Mouse (Mus musculus) embryonic facial prominence, embryonic 10.5 days (tissue): ENCODE results near the gene Tbx5. TPM values are rescaled to one million over a fixed set of nuclear protein-coding genes. Genes with fewer than 3 reads are reported as not detected.

Experiments
- DNase-seq: peaks from one replicate; pipeline ENCODE4 v3.0.0-alpha.2; 2017; ENCODE audit warnings: low spot score
- H3K27ac ChIP-seq: fragments of 300-500 bp; sonication (generic); replicated peaks from 2 replicates; pipeline ENCODE4 v1.5.1; 2016; ENCODE audit warnings: mild to moderate bottlenecking
- H3K27me3 ChIP-seq: fragments of 300-500 bp; sonication (generic); replicated peaks from 2 replicates; pipeline ENCODE4 v1.6.1; 2016; ENCODE audit warnings: low read depth, mild to moderate bottlenecking; ENCODE audit not compliant: poor library complexity, severe bottlenecking
- H3K36me3 ChIP-seq: fragments of 300-500 bp; sonication (generic); replicated peaks from 2 replicates; pipeline ENCODE4 v1.6.1; 2016; ENCODE audit warnings: mild to moderate bottlenecking, moderate library complexity
- H3K4me1 ChIP-seq: fragments of 300-500 bp; sonication (generic); 2 replicates; pipeline ENCODE4 v1.6.1; 2016
- H3K4me3 ChIP-seq: fragments of 300-500 bp; sonication (generic); 2 replicates; pipeline ENCODE4 v1.5.1; 2016; ENCODE audit warnings: mild to moderate bottlenecking, moderate library complexity
- H3K9me3 ChIP-seq: fragments of 300-500 bp; sonication (generic); 2 replicates; pipeline ENCODE4 v1.6.1; 2016; ENCODE audit warnings: mild to moderate bottlenecking
- WGBS: fragments of 180-500 bp; shearing (Covaris S2); methylation state at CpG from one replicate; pipeline ENCODE4 v1.1.7; 2016; 5-methylcytosine and 5-hydroxymethylcytosine counted together
- polyA plus RNA-seq: library from polyadenylated mRNA; unstranded; fragments of >200 nt; fragmentation: Nextera tagmentation; extraction: Ambion mirVana; gene quantifications from 2 replicates; pipeline ENCODE4 v1.2.1, GENCODE M21; 2016

The Tbx5 gene
- polyA plus RNA-seq, 1 experiment from 2014 or later, result 0.45 TPM

DNA sequence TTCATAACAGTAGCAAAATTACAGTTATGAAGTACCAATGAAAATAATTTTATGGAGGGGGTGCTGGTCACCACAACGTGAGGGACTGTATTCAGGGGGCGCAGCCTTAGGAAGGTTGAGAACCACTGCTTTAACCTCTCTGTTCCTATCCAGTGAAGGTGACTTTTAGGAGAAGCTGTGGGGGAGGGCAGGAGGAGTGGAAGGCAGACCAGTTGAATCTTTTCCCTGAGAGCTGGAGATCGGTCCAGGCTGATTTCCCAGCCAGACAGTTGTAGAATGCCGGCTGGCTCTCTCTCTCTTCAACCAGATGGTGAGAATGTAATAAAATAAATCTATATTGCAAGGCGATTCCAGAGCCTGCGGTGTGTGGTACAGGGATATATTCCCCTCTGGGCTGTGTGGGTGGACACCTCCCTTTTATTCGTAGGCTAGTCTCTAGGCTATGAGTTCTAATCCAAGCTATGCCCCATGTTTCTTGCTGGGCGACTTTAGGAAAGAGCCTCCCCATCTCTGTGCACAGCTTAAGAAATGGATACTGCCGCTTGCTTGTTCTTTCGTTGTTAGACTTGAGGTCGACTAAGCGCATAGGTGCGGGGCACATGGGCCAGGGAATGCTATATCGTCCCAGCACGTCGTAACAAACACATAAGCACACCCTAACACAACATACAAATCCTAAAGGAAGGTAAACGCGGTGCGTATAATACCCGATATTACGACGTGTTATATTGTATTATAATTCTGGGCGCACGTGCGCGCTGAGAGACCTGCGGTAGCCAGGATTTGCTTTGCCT is 29.7 kb upstream of the Tbx5 start:
- H3K4me1 ChIP-seq, result 0 out of 2 replicates have a peak, but pooled peaks cover 2% of the 10 kb centered on the region
- H3K27me3 ChIP-seq, result peaks cover 100% of the 10 kb centered on the region
- no peaks in the 10 kb centered on the region for H3K36me3 ChIP-seq
- H3K4me3 ChIP-seq, result no peak overlapping the region
- peak; percentile 30 for DNase-seq
- H3K27ac ChIP-seq, result no peak overlapping the region
- H3K9me3 ChIP-seq, result no peaks in the 10 kb centered on the region
- WGBS, result under 1% methylated on average over 27 of the region's 27 CpGs

DNA sequence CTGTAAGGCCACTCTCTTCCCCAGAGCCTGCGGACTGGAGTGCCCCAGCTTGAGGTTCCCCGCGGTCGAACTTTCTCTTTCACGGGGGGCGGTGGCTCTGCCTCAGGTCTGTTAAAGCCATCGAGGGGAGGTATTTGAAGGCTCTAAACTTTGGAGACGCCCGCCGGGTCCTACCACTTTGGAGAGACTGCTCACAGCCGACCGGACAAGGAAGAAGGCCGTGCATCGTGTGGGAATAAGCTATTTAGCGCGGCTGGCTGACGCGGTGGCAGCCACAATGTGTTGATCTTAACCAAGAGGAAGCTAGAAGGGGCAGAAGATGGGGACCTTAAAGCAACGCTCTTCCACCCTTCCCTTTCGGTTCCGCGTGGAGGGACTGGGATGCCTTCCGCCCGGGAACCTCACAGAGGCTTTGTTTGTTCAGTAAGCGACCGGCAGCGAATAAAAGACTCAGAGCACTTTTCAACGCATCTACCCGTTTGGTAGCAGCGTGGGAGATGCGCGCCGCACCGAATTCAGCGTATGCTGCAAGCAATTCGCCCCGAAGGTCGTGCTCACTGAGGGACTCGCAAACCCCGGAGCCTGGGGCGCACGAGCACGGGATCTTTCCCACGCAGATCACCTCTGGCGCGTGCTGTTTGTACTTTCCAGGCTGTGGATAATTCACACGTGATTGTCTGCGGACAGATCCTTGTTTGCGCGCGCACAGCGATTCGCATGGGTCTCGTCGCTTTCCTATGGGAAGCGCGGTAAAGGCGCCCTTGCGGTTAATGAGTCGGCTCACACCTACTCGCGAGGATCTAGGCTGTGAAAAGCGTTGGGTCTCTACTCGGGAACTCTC is 28.8 kb upstream of the Tbx5 start:
- H3K4me1 ChIP-seq, result 0 out of 2 replicates have a peak, but pooled peaks cover 2% of the 10 kb centered on the region
- H3K27me3 ChIP-seq, result peaks cover 100% of the 10 kb centered on the region
- H3K27ac ChIP-seq, result no peak overlapping the region
- no peak overlapping the region for H3K4me3 ChIP-seq
- H3K9me3 ChIP-seq, result no peaks in the 10 kb centered on the region
- under 1% methylated on average over 64 of the region's 64 CpGs for WGBS
- no peaks in the 10 kb centered on the region for H3K36me3 ChIP-seq
- DNase-seq, result peak; percentile 62

DNA sequence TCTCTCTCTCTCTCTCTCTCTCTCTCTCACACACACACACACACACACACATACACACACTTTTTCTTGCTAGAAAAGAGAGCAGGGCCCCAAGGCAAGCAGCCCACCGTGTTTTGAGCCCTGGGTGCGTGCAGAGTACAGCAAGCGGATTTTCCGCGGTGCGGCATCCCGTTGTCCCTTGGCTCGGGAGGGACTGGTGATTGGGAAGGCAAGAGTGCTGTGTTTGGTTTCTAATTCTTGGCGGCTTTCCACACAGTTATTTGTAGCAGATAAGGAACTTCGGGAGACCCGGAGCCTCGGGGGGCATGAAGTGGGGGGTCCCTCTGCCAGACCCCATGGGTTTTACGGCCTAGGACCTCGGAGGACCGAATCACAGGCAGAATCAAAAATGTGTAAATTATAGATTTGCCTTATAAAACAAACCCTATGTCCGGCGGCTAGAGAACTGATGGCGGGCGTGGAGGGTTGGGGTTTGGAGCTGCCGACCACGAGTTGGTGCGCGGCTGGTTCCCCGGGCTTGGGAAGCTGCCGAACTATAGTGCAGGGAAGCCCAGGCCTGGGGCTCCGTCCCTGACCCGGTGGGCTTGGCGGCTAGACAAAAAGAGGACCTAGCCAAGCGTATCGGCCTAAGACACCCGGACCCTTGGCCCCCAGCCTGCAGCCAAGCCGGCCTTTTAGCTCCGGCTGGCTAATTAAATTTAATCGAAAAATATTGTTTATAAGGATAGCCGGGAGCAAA is 28.0 kb upstream of the Tbx5 start:
- no peaks in the 10 kb centered on the region for H3K9me3 ChIP-seq
- WGBS, result under 1% methylated on average over 35 of the region's 35 CpGs
- no peak overlapping the region for H3K4me3 ChIP-seq
- no peaks in the 10 kb centered on the region for H3K36me3 ChIP-seq
- 0 out of 2 replicates have a peak, but pooled peaks cover 2% of the 10 kb centered on the region for H3K4me1 ChIP-seq
- no peak overlapping the region for H3K27ac ChIP-seq
- DNase-seq, result peak; percentile 50
- H3K27me3 ChIP-seq, result peaks cover 100% of the 10 kb centered on the region

DNA sequence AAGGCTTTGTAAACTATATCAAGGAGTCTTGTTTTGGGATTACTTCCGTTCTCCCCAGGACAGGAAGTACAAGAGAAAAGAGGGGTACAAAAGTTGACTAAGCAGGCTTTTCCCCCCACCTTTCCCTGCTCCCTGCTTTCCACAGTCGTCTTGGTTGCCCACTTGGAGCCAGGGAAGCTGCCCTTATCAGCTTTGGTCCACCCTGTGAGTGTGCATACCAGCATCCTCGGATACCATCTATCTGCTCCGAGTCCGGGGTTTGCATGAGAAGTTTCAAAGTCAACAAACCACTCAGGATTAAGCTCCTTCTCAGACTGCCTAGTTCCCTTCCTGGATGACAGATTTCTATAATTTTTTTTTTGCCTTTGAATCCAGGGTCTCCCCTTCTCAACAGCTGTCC is 26.8 kb upstream of the Tbx5 start:
- H3K36me3 ChIP-seq, result no peaks in the 10 kb centered on the region
- peaks cover 100% of the 10 kb centered on the region for H3K27me3 ChIP-seq
- peak; percentile 38 for DNase-seq
- 0% methylated on average over 5 of the region's 5 CpGs for WGBS
- no peaks in the 10 kb centered on the region for H3K9me3 ChIP-seq
- H3K4me3 ChIP-seq, result no peak overlapping the region
- no peaks in the 10 kb centered on the region for H3K4me1 ChIP-seq
- H3K27ac ChIP-seq, result no peak overlapping the region

DNA sequence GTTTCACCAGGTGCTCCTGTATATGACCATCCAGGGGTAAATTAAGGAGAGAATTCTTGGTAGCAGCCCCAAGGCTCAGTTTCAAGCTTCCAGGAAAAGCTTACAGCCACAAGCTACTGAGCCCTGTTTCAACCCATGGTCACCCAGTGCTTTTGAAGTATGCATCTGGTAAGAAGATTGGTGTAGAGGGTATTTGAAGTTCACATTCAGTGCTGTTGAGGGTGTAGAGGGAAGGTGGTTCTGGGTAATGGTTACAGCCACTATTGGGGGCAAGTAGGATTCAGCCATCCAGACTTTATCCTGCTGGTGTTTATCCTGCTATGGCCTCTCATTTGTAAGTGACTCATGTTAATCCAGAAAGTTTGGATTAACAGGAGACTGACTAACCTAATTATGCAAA is 26.0 kb upstream of the Tbx5 start:
- Histone ChIP-seq H3K27ac (no peak overlapping the region), H3K4me3 (no peak overlapping the region), H3K9me3 (no peaks in the 10 kb centered on the region), H3K27me3 (peaks cover 100% of the 10 kb centered on the region), H3K36me3 (no peaks in the 10 kb centered on the region), H3K4me1 (no peaks in the 10 kb centered on the region)
- DNase-seq, result no peak

DNA sequence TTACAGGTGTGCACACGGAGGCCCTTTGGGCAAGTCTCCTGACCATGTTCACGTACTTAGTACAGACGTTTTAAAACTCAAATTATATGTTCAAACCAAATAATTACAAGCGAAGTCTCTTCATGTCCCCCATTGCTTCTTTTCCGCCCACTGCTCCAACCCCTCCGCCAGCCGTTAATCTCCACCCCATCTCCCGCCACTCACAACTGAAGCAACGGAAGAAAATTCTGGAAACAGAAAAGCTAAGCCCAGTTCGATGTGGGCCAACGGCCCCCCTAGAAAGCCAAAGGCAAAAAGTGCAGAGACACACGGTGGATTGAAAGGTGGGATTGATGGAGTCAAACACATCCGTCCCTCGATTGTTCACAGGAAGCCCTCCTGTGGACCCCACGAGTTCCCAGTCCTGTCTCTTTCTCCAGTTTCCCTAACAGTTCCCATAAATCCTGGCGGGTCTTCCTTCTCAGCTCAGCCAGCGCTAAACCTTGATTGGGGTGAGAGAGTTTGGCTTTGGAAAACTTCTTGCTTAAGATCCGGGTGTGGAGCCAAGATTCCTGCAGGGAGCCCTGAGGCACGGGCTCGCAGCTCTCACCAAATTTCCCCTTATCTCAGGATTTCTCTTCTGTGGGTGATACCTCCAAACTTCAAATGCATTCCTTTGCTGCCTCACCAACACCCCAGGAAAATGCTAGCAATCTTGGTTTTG is 24.8 kb upstream of the Tbx5 start:
- peak; percentile 27 for DNase-seq
- Histone ChIP-seq H3K9me3 (no peaks in the 10 kb centered on the region), H3K4me3 (no peak overlapping the region), H3K4me1 (no peaks in the 10 kb centered on the region), H3K27ac (no peak overlapping the region), H3K36me3 (no peaks in the 10 kb centered on the region), H3K27me3 (peaks cover 99% of the 10 kb centered on the region)
- 2% methylated on average over 20 of the region's 20 CpGs for WGBS

DNA sequence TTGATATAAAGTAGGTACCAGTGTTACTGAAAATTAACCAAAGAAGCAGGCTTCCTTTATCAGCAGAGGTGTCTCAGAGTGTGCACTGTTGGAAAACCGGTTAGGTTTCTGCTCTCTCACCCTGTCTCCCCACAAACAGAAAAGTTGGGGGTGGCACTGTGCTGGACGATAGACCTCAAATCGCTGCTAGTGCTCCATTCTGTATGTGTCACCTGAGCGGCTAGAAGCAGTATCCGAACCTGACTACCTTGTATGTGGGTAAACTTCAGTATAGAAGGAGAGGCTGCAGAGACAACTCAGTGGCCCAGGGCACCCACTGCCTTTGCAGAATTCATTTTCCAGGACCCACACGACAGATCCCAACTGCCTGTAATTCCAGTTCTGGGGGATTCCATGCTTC is 23.8 kb upstream of the Tbx5 start:
- no peaks in the 10 kb centered on the region for H3K4me1 ChIP-seq
- no peak overlapping the region for H3K4me3 ChIP-seq
- H3K9me3 ChIP-seq, result no peaks in the 10 kb centered on the region
- H3K36me3 ChIP-seq, result no peaks in the 10 kb centered on the region
- H3K27ac ChIP-seq, result no peak overlapping the region
- WGBS, result 40% methylated on average over 6 of the region's 6 CpGs
- H3K27me3 ChIP-seq, result peaks cover 98% of the 10 kb centered on the region
- no peak for DNase-seq

DNA sequence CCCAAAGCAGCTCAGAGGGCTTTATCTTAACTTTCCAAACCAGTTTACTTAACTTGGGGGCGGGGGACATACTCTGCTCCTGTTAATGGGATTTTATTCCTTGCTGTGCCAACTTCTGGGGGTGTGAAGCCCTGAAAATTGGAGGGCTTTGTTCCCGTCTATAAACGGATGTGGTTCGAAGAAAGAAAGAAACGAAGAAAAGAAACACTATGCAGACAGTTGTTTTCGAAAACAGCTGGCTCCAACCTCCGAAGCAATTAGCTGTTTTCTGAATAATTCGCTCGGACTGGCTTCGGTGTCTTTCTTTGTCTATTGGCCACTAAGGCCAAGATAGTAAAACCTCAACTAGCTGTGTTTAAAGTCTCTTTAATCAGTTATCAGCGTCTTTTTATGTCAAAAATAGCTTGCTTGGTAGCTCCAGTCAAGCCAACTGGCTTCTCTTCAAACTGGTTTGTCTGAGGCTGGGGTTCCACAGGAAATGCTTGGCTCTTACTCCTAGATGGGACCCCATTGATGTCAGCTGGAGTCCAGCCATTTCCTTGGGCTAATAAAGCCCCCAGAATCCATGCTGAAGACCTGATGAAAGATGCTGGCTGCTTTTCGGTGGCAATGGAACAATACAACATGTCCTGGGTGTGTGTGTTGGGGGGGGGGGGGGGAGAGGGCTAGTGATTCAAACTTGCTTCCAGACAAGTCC is 21.3 kb upstream of the Tbx5 start:
- Histone ChIP-seq H3K4me3 (no peak overlapping the region), H3K9me3 (no peaks in the 10 kb centered on the region; the same call in 1 of the 2 replicates), H3K27ac (no peak overlapping the region), H3K36me3 (no peaks in the 10 kb centered on the region), H3K27me3 (peaks cover 92% of the 10 kb centered on the region), H3K4me1 (no peaks in the 10 kb centered on the region)
- no peak for DNase-seq
- 66% methylated on average over 12 of the region's 12 CpGs for WGBS

DNA sequence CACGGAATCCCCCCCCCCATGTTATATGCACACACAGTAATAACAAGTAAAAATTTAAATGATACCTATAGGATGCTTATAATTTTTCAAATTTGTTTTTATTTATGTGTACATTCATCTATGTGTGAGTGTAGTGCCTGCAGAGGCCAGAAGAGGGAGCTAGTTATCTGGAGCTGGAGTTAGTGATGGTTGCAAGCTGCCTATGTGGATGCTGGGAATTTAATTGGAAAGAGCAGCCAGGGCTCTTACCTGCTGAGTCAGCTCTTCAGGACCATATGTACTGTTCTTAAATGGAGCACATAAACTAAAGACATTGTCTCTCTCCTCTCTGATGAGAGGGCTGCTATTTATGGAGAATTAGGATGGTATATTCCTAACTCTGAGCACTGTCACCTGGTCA is 17.2 kb upstream of the Tbx5 start:
- H3K4me1 ChIP-seq, result no peaks in the 10 kb centered on the region
- H3K4me3 ChIP-seq, result no peak overlapping the region
- peaks cover 82% of the 10 kb centered on the region for H3K27me3 ChIP-seq
- 58% methylated on average over 1 of the region's 1 CpGs for WGBS
- H3K9me3 ChIP-seq, result no peaks in the 10 kb centered on the region; the same call in 1 of the 2 replicates
- DNase-seq, result no peak
- H3K36me3 ChIP-seq, result no peaks in the 10 kb centered on the region
- no peak overlapping the region for H3K27ac ChIP-seq

DNA sequence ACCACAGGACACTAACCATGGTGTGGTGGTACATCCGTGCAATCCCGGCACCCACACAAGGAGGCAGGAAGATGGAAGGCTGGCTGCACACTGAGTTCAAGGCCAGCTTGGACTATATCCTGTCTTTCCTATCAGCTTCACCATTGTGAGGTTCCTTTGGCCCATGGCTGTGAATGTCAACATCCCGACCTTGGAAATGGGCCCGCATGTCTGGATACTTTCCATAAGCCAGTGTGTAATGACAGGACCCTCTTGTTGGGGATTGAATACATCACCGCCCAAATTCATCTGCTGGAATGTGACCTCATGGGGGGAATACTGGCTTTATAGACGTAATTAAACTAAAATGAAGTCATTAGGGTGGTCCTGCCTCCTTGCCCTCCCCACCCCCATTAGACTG is 12.0 kb upstream of the Tbx5 start:
- Histone ChIP-seq H3K36me3 (no peaks in the 10 kb centered on the region), H3K9me3 (no peaks in the 10 kb centered on the region), H3K4me1 (no peaks in the 10 kb centered on the region), H3K27me3 (peaks cover 87% of the 10 kb centered on the region), H3K4me3 (no peak overlapping the region), H3K27ac (no peak overlapping the region)
- whole genome bisulfite sequencing, result 86% methylated on average over 6 of the region's 6 CpGs
- no peak for DNase-seq

DNA sequence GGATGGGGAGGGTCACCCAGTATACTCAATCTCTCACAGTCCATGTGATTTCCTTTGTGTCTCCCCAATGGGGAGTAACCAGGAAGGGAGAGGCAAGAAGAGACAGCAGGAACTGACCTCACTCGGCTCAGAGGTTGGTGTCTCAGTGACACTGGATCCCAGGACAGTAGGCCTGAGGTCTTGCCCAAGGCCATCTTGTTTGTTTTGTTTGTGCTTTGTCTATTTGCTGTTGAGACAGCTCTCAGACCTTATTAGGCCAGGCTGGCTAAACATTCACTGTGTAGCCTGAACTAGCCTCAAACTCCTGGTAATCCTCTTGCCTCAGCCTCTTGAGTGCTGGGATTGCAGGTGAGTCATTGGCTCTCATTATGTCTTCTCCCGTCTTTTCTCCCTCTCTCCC is 11.0 kb upstream of the Tbx5 start:
- H3K36me3 ChIP-seq, result no peaks in the 10 kb centered on the region
- 59% methylated on average over 2 of the region's 2 CpGs for WGBS
- H3K27me3 ChIP-seq, result peaks cover 90% of the 10 kb centered on the region
- no peak for DNase-seq
- no peaks in the 10 kb centered on the region for H3K4me1 ChIP-seq
- H3K27ac ChIP-seq, result no peak overlapping the region
- H3K9me3 ChIP-seq, result no peaks in the 10 kb centered on the region
- no peak overlapping the region for H3K4me3 ChIP-seq
